Mouse (Mus musculus) small intestine, adult 2 months (tissue): ENCODE data around the gene Hc. TPM values are rescaled to one million over a fixed set of nuclear protein-coding genes. Genes with fewer than 3 reads are reported as not detected.

ENCODE experiments used
- H3K27ac ChIP-seq: fragments of 200-500 bp; 2 replicates; pipeline ENCODE4 v1.5.1; 2012; ENCODE audit warnings: low read depth, low read length, control low read depth, inconsistent platforms; ENCODE audit not compliant: insufficient read depth
- H3K27me3 ChIP-seq: fragments of 200-500 bp; 2 replicates; pipeline ENCODE4 v1.6.1; 2012; ENCODE audit warnings: mild to moderate bottlenecking, moderate library complexity, low read length, inconsistent platforms; ENCODE audit not compliant: control insufficient read depth, insufficient read depth
- H3K36me3 ChIP-seq: fragments of 200-500 bp; 2 replicates; pipeline ENCODE4 v1.6.1; 2012; ENCODE audit warnings: mild to moderate bottlenecking, low read length, control low read depth, inconsistent platforms; ENCODE audit not compliant: control insufficient read depth, insufficient read depth
- H3K4me1 ChIP-seq: fragments of 200-500 bp; 2 replicates; pipeline ENCODE4 v1.6.1; 2012; ENCODE audit warnings: low read length, inconsistent platforms, mixed read lengths; ENCODE audit not compliant: control insufficient read depth, insufficient read depth, insufficient read length
- H3K4me3 ChIP-seq: fragments of 200-500 bp; 2 replicates; pipeline ENCODE4 v1.5.1; 2012; ENCODE audit warnings: low read depth, mild to moderate bottlenecking, control low read depth, inconsistent platforms, low read length, moderate library complexity
- CTCF ChIP-seq: fragments of 200-500 bp; IDR thresholded peaks from 2 replicates; pipeline ENCODE4 v1.5.1; 2012; ENCODE audit warnings: low read depth, mild to moderate bottlenecking, control low read depth, inconsistent platforms, low read length, moderate library complexity, mixed read lengths; ENCODE audit not compliant: insufficient replicate concordance, insufficient read length; ENCODE audit errors: extremely low read depth
- POLR2A ChIP-seq: fragments of 200-500 bp; IDR thresholded peaks from 2 replicates; pipeline ENCODE4 v1.6.1; 2012; ENCODE audit warnings: low read depth, mild to moderate bottlenecking, control low read depth, inconsistent platforms, low read length, moderate library complexity
- WGBS: fragments of 180-500 bp; shearing (Covaris S2); methylation state at CpG from one replicate; pipeline ENCODE4 v1.1.7; 2018; 5-methylcytosine and 5-hydroxymethylcytosine counted together
- polyA plus RNA-seq: library from polyadenylated mRNA; depleted of rRNA; stranded (reverse); fragments of >200 nt; gene quantifications from 2 replicates; pipeline ENCODE4 v1.2.3, GENCODE M21; 2012

The Hc gene
- polyA plus RNA-seq, 1 experiment, result not detected

- H3K27ac ChIP-seq, result no peak overlapping the region
- peaks cover 6% of the 10 kb centered on the region; the same call in 1 of the 2 replicates for H3K4me1 ChIP-seq
- no peaks in the 10 kb centered on the region for H3K36me3 ChIP-seq
- H3K27me3 ChIP-seq, result no peaks in the 10 kb centered on the region
- H3K4me3 ChIP-seq, result no peak overlapping the region
- WGBS, result 60% methylated on average over 5 of the region's 5 CpGs
- TF ChIP-seq CTCF (no peak), POLR2A (no peak)
These were observed 104.3 kb downstream of the Hc start for GRCm38 (mm10) chr2:34956941-34957340.

- H3K27ac ChIP-seq, result no peak overlapping the region
- no peaks in the 10 kb centered on the region for H3K27me3 ChIP-seq
- H3K36me3 ChIP-seq, result no peaks in the 10 kb centered on the region
- no peaks in the 10 kb centered on the region for H3K4me1 ChIP-seq
- no peak overlapping the region for H3K4me3 ChIP-seq
- no peak for TF ChIP-seq POLR2A
- TF ChIP-seq CTCF, result no peak
These were observed 106.9 kb downstream of the Hc start for GRCm38 (mm10) chr2:34954344-34954743.

- Histone ChIP-seq H3K4me1 (no peaks in the 10 kb centered on the region), H3K27me3 (no peaks in the 10 kb centered on the region), H3K27ac (no peak overlapping the region), H3K4me3 (no peak overlapping the region), H3K36me3 (no peaks in the 10 kb centered on the region)
- 79% methylated on average over 2 of the region's 2 CpGs for WGBS
- TF ChIP-seq CTCF (no peak), POLR2A (no peak)
These were observed 107.6 kb downstream of the Hc start for GRCm38 (mm10) chr2:34953547-34954116.

- Histone ChIP-seq H3K27ac (no peak overlapping the region), H3K36me3 (no peaks in the 10 kb centered on the region), H3K4me3 (no peak overlapping the region), H3K27me3 (no peaks in the 10 kb centered on the region), H3K4me1 (no peaks in the 10 kb centered on the region)
- WGBS, result 70% methylated on average over 4 of the region's 4 CpGs
- TF ChIP-seq CTCF, result no peak
- no peak for TF ChIP-seq POLR2A
These were observed 108.2 kb downstream of the Hc start for GRCm38 (mm10) chr2:34953018-34953417.

- H3K4me1 ChIP-seq, result no peaks in the 10 kb centered on the region
These were observed 109.8 kb downstream of the Hc start for GRCm38 (mm10) chr2:34951469-34951868.

GRCm38 (mm10) chr2:34948622-34949021 lies 112.6 kb downstream of the Hc start:
- 24% methylated on average over 2 of the region's 2 CpGs for WGBS
- Histone ChIP-seq H3K4me1 (no peaks in the 10 kb centered on the region), H3K27ac (no peak overlapping the region), H3K27me3 (no peaks in the 10 kb centered on the region), H3K4me3 (no peak overlapping the region), H3K36me3 (no peaks in the 10 kb centered on the region)
- no peak for TF ChIP-seq CTCF
- no peak for TF ChIP-seq POLR2A

More at GRCm38 (mm10) chr2:34951469-34951868, 109.8 kb downstream of the Hc start:
- Histone ChIP-seq H3K27me3 (no peaks in the 10 kb centered on the region), H3K27ac (no peak overlapping the region), H3K36me3 (no peaks in the 10 kb centered on the region), H3K4me3 (no peak overlapping the region)
- no peak for TF ChIP-seq POLR2A
- TF ChIP-seq CTCF, result no peak

GRCm38 (mm10) chr2:34946046-34946445 lies 115.2 kb downstream of the Hc start:
- H3K27me3 ChIP-seq, result no peaks in the 10 kb centered on the region
- H3K27ac ChIP-seq, result no peak overlapping the region
- H3K4me3 ChIP-seq, result no peak overlapping the region
- TF ChIP-seq CTCF (no peak), POLR2A (no peak)
- no peaks in the 10 kb centered on the region for H3K36me3 ChIP-seq
- H3K4me1 ChIP-seq, result no peaks in the 10 kb centered on the region
- 75% methylated on average over 4 of the region's 4 CpGs for WGBS
